Mouse (Mus musculus): Measurements from ENCODE around the gene Gmpr2. TPM values are rescaled to one million over a fixed set of nuclear protein-coding genes. Genes with fewer than 3 reads are reported as not detected.
A peak's percentile ranks its signal among the peaks of the same experiment; 100 is the strongest.

The Gmpr2 gene
- total and polyA plus RNA-seq, 2 experiments from 2014 or later: 27.4 to 29.2 TPM

- Histone ChIP-seq H3K27ac (ENCODE audit: low read depth) (no peak overlapping the region), H3K9ac (replicated peaks; ENCODE audit: low read depth, low read length) (no peak overlapping the region), H3K36me3 (replicated peaks; ENCODE audit: control insufficient read depth, insufficient read depth, low read length) (peaks cover 17% of the 10 kb centered on the region), H3K4me2 (ENCODE audit: low read depth, low read length) (peak overlapping the region; percentile 46; the same call in 1 of the 2 replicates), H3K4me1 (ENCODE audit: control insufficient read depth, insufficient read depth) (no peaks in the 10 kb centered on the region), H3K27me3 (ENCODE audit: control insufficient read depth, insufficient read depth, low read length) (peaks cover 22% of the 10 kb centered on the region), H3K4me3 (ENCODE audit: low read depth, low read length) (no peak overlapping the region), H3K9me3 (replicated peaks; ENCODE audit: control insufficient read depth, low read length) (no peaks in the 10 kb centered on the region)
- peak; percentile 43; the same call in 1 of the 2 replicates for ATAC-seq (ENCODE audit: insufficient read depth, low read depth)
- DNase-seq (ENCODE audit: low spot score): no peak
- TF ChIP-seq CTCF (IDR thresholded peaks at IDR 0.05; ENCODE audit: low read depth) (no peak), EP300 (IDR thresholded peaks at IDR 0.05; ENCODE audit: low read depth) (no peak)
- WGBS: 15% methylated on average over 25 of the region's 25 CpGs
Measured at GRCm38 (mm10) chr14:55713007-55713728, 41.4 kb downstream of the Gmpr2 start.

- H3K4me1 ChIP-seq (ENCODE audit: control insufficient read depth, insufficient read depth): no peaks in the 10 kb centered on the region
- TF ChIP-seq EP300 (IDR thresholded peaks at IDR 0.05; ENCODE audit: low read depth): no peak
- 29% methylated on average over 4 of the region's 4 CpGs for WGBS
- peaks cover 22% of the 10 kb centered on the region for H3K27me3 ChIP-seq (ENCODE audit: control insufficient read depth, insufficient read depth, low read length)
- no peaks in the 10 kb centered on the region for H3K9me3 ChIP-seq (replicated peaks; ENCODE audit: control insufficient read depth, low read length)
- ATAC-seq (ENCODE audit: insufficient read depth, low read depth): no peak
- no peak within 1 kb of the TSS for H3K4me3 ChIP-seq (ENCODE audit: low read depth, low read length)
- peak within 1 kb of the TSS; percentile 46; the same call in 1 of the 2 replicates for H3K4me2 ChIP-seq (ENCODE audit: low read depth, low read length)
- no peak for DNase-seq (ENCODE audit: low spot score)
- peaks cover 17% of the 10 kb centered on the region for H3K36me3 ChIP-seq (replicated peaks; ENCODE audit: control insufficient read depth, insufficient read depth, low read length)
- no peak within 1 kb of the TSS for H3K27ac ChIP-seq (ENCODE audit: low read depth)
- H3K9ac ChIP-seq (replicated peaks; ENCODE audit: low read depth, low read length): no peak within 1 kb of the TSS
Measured at GRCm38 (mm10) chr14:55713729-55714122, 42.0 kb downstream of the Gmpr2 start, which contains the start of gene Tgm1. Gene Tgm1 (minus strand): TSS chr14:55713926.

DNA sequence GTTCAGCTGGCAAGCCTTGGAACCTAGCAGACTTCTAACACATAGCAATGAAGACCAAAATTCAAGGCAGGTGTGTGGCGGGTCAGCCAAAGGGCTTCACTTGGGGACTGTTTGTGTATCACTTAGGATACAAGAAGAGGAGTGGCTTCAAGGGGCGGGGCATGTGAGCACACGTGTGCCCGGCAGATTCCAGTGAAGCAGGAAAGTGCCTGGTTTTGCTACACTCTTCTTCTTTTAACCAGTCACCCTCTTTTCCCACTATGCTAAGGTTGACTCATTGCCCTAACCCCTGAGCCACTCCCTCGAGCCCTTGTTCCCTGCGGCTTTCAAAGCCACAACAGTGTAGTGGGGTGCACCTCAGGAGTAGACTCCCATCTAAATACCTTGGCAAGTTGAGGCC lies 43.2 kb downstream of the Gmpr2 start:
- no peak overlapping the region for H3K9ac ChIP-seq (replicated peaks; ENCODE audit: low read depth, low read length)
- DNase-seq (ENCODE audit: low spot score) (peak; percentile 13), ATAC-seq (ENCODE audit: insufficient read depth, low read depth) (no peak)
- TF ChIP-seq EP300 (IDR thresholded peaks at IDR 0.05; ENCODE audit: low read depth) (no peak), CTCF (IDR thresholded peaks at IDR 0.05; ENCODE audit: low read depth) (no peak)
- H3K4me1 ChIP-seq (ENCODE audit: control insufficient read depth, insufficient read depth): no peaks in the 10 kb centered on the region
- no peak overlapping the region for H3K4me2 ChIP-seq (ENCODE audit: low read depth, low read length)
- H3K27me3 ChIP-seq (ENCODE audit: control insufficient read depth, insufficient read depth, low read length): peaks cover 22% of the 10 kb centered on the region
- H3K36me3 ChIP-seq (replicated peaks; ENCODE audit: control insufficient read depth, insufficient read depth, low read length): peaks cover 17% of the 10 kb centered on the region
- no peak overlapping the region for H3K4me3 ChIP-seq (ENCODE audit: low read depth, low read length)
- H3K9me3 ChIP-seq (replicated peaks; ENCODE audit: control insufficient read depth, low read length): no peaks in the 10 kb centered on the region
- WGBS: 33% methylated on average over 6 of the region's 6 CpGs
- H3K27ac ChIP-seq (ENCODE audit: low read depth): no peak overlapping the region

DNA sequence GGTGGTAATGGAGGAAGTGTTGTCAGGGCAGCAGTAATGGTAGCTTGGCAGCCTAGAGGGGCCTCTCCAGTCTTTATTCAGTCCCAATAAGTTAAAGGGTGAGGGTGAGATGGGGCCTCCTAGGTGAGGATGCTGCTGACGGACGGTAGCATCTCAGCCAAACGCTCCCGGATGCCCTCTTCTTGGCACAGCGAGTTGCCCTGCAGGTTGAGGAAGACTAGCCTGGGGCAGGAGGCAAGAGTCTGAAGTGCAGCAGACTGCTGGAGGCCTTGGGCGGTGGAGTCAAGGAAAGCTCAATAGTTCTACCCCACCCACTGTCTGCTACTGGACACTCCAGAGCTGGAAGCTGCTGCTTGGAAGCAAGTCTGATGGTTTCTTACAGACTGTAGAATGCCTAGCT lies 44.5 kb downstream of the Gmpr2 start:
- Histone ChIP-seq H3K27me3 (ENCODE audit: control insufficient read depth, insufficient read depth, low read length) (peaks cover 22% of the 10 kb centered on the region), H3K27ac (ENCODE audit: low read depth) (no peak overlapping the region), H3K9ac (replicated peaks; ENCODE audit: low read depth, low read length) (no peak overlapping the region), H3K4me3 (ENCODE audit: low read depth, low read length) (no peak overlapping the region), H3K36me3 (replicated peaks; ENCODE audit: control insufficient read depth, insufficient read depth, low read length) (peaks cover 17% of the 10 kb centered on the region), H3K4me1 (ENCODE audit: control insufficient read depth, insufficient read depth) (no peaks in the 10 kb centered on the region; the same call in 1 of the 2 replicates), H3K4me2 (ENCODE audit: low read depth, low read length) (no peak overlapping the region), H3K9me3 (replicated peaks; ENCODE audit: control insufficient read depth, low read length) (no peaks in the 10 kb centered on the region)
- TF ChIP-seq CTCF (IDR thresholded peaks at IDR 0.05; ENCODE audit: low read depth): no peak
- no peak for TF ChIP-seq EP300 (IDR thresholded peaks at IDR 0.05; ENCODE audit: low read depth)
- ATAC-seq (ENCODE audit: insufficient read depth, low read depth) (no peak; the same call in 1 of the 2 replicates), DNase-seq (ENCODE audit: low spot score) (no peak)
- WGBS: 90% methylated on average over 6 of the region's 6 CpGs

DNA sequence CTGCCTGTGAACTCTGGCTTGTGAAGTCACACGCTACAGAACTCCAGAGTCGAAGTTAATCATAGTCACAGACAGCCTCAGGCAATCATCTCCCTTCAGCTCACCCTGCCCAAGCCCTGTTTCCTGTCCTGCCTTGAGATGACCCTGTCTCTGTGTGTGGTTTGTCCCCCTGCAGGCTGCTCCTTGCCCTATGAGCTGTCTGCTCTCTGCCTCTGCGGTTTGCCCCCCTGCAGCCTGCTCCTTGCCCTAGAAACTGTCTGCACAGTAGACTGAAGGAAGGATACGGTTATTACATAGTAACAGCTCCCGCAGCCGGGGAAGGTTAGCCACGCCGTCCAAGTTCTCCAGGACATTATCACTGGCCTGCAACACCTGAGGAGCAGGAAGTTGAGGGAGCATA lies 45.1 kb downstream of the Gmpr2 start:
- Histone ChIP-seq H3K9me3 (replicated peaks; ENCODE audit: control insufficient read depth, low read length) (no peaks in the 10 kb centered on the region), H3K27me3 (ENCODE audit: control insufficient read depth, insufficient read depth, low read length) (peaks cover 19% of the 10 kb centered on the region), H3K27ac (ENCODE audit: low read depth) (no peak overlapping the region), H3K4me2 (ENCODE audit: low read depth, low read length) (no peak overlapping the region), H3K4me3 (ENCODE audit: low read depth, low read length) (no peak overlapping the region), H3K9ac (replicated peaks; ENCODE audit: low read depth, low read length) (no peak overlapping the region), H3K36me3 (replicated peaks; ENCODE audit: control insufficient read depth, insufficient read depth, low read length) (peaks cover 17% of the 10 kb centered on the region), H3K4me1 (ENCODE audit: control insufficient read depth, insufficient read depth) (no peaks in the 10 kb centered on the region; the same call in 1 of the 2 replicates)
- TF ChIP-seq EP300 (IDR thresholded peaks at IDR 0.05; ENCODE audit: low read depth) (no peak), CTCF (IDR thresholded peaks at IDR 0.05; ENCODE audit: low read depth) (no peak)
- WGBS: 81% methylated on average over 8 of the region's 8 CpGs
- DNase-seq (ENCODE audit: low spot score) (no peak), ATAC-seq (ENCODE audit: insufficient read depth, low read depth) (no peak)

Measured in heart, postnatal 0 days (tissue).